Mouse (Mus musculus) neural tube, embryonic 15.5 days (tissue): ENCODE measurements at regions not wholly inside any gene's neighbourhood (a gene's known extent, or its start where the extent isn't known, plus 50 kb on each side); places are given as distances from the start of the nearest gene placed in this dataset.
A peak's percentile ranks its signal among the peaks of the same experiment; 100 is the strongest.

Experiments used
- ATAC-seq: fragments of 200-750 bp; cut with Nextera tagmentation; 2 replicates; pipeline ENCODE4 v1.8.0; 2017; ENCODE audit warnings: mild to moderate bottlenecking, moderate TSS enrichment, moderate library complexity; ENCODE audit not compliant: low FRiP score
- H3K27ac ChIP-seq: fragments of 300-500 bp; sonication (generic); replicated peaks from 2 replicates; pipeline ENCODE4 v1.5.1; 2015; ENCODE audit warnings: mild to moderate bottlenecking, inconsistent platforms
- H3K27me3 ChIP-seq: fragments of 300-500 bp; sonication (generic); replicated peaks from 2 replicates; pipeline ENCODE4 v1.6.1; 2015; ENCODE audit warnings: inconsistent platforms
- H3K36me3 ChIP-seq: fragments of 300-500 bp; sonication (generic); 2 replicates; pipeline ENCODE4 v1.6.1; 2015; ENCODE audit warnings: inconsistent platforms
- H3K4me1 ChIP-seq: fragments of 300-500 bp; sonication (generic); 2 replicates; pipeline ENCODE4 v1.6.1; 2015; ENCODE audit warnings: inconsistent platforms
- H3K4me2 ChIP-seq: fragments of 300-500 bp; sonication (generic); 2 replicates; pipeline ENCODE4 v1.6.1; 2015; ENCODE audit warnings: inconsistent platforms, mild to moderate bottlenecking, moderate library complexity
- H3K4me3 ChIP-seq: fragments of 300-500 bp; sonication (generic); replicated peaks from 2 replicates; pipeline ENCODE4 v1.5.1; 2015; ENCODE audit warnings: mild to moderate bottlenecking, inconsistent platforms
- H3K9ac ChIP-seq: fragments of 300-500 bp; sonication (generic); replicated peaks from 2 replicates; pipeline ENCODE4 v1.6.1; 2015; ENCODE audit warnings: mild to moderate bottlenecking, inconsistent platforms
- H3K9me3 ChIP-seq: fragments of 300-500 bp; sonication (generic); replicated peaks from 2 replicates; pipeline ENCODE4 v1.6.1; 2016; ENCODE audit warnings: inconsistent platforms
- WGBS: fragments of 180-500 bp; shearing (Covaris S2); methylation state at CpG from one replicate; pipeline ENCODE4 v1.1.7; 2015; ENCODE audit warnings: mixed read lengths; 5-methylcytosine and 5-hydroxymethylcytosine counted together

DNA sequence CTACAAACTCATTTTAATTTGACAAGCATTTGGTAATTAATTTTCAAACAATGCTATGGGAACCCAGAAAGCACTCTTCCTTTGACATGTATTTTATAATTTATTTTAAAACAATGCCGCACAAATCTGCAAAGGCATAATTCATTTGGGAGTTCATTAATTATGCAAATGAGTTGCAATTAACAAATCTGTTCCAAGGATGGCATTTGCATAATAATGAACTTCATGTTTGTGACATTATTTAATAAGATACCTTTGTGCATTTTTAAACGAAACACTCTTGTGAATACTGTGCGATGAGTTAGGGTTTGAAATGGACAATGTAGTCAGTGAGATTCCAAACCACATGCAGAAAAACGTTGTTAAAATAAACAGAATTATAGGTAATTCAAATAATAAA is 80.9 kb upstream of the Itga4 start:
- Histone ChIP-seq H3K9ac (no peak overlapping the region), H3K4me1 (no peaks in the 10 kb centered on the region), H3K27ac (no peak overlapping the region), H3K27me3 (no peaks in the 10 kb centered on the region), H3K4me2 (no peak overlapping the region), H3K4me3 (no peak overlapping the region), H3K36me3 (no peaks in the 10 kb centered on the region), H3K9me3 (no peaks in the 10 kb centered on the region)
- 48% methylated on average over 4 of the region's 4 CpGs for WGBS
- ATAC-seq = no peak

DNA sequence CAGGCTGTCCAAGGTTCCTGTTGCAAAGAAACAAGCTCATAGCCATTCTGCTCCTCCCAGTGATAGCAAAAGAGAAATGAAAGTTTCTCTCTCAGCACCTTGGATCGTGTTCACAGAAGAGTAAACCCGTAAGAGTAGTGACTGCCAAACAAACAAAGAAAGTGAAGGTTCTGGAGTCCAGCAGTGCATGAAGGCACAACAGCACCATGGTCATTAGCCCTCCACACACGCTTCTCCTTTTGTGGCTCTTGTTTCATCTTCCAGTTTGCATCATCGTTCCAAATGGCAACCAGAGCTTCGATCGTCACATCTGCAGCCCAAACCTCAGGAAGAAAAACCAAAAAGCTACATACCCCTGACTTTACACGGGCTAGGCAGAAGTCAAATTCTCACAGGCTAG is 74.4 kb upstream of the Itga4 start:
- no peak overlapping the region for H3K9ac ChIP-seq
- H3K36me3 ChIP-seq = no peaks in the 10 kb centered on the region
- no peaks in the 10 kb centered on the region for H3K27me3 ChIP-seq
- no peak for ATAC-seq
- 63% methylated on average over 7 of the region's 7 CpGs for WGBS
- no peak overlapping the region for H3K4me2 ChIP-seq
- H3K9me3 ChIP-seq = no peaks in the 10 kb centered on the region
- no peak overlapping the region for H3K27ac ChIP-seq
- H3K4me3 ChIP-seq = no peak overlapping the region
- peaks cover 5% of the 10 kb centered on the region for H3K4me1 ChIP-seq

DNA sequence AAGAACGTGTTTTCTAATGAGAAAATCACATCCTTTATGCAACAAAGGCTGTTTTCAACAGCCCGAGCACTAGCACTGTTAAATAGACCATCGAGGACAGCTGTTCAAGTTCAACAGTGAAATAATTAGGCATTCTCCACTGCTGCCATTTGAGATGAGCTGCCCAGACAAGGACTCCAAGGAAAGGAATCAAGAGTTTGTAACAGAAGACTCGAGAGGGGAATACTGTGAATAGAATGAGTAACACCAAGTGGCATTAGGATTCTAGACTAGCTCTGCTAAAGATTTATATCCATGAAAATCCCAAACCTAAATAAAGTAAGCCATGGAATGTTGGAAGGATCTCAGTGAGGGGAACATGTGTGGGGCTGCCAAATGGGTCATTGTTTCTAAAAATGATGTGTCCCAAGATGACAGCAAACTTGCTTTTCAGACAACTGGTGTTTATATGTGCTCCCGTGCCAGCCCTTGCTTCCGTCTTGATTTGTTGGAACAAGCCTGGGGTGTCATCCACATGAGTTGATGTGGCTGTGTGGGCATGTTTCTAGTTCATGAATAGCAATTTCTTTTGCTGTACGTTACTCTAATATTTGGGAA is 72.1 kb upstream of the Itga4 start:
- no peak for ATAC-seq
- Histone ChIP-seq H3K9ac (no peak overlapping the region), H3K27ac (no peak overlapping the region), H3K4me1 (peaks cover 10% of the 10 kb centered on the region), H3K27me3 (no peaks in the 10 kb centered on the region), H3K4me3 (no peak overlapping the region), H3K9me3 (no peaks in the 10 kb centered on the region), H3K36me3 (no peaks in the 10 kb centered on the region), H3K4me2 (no peak overlapping the region)
- WGBS = 49% methylated on average over 7 of the region's 7 CpGs

DNA sequence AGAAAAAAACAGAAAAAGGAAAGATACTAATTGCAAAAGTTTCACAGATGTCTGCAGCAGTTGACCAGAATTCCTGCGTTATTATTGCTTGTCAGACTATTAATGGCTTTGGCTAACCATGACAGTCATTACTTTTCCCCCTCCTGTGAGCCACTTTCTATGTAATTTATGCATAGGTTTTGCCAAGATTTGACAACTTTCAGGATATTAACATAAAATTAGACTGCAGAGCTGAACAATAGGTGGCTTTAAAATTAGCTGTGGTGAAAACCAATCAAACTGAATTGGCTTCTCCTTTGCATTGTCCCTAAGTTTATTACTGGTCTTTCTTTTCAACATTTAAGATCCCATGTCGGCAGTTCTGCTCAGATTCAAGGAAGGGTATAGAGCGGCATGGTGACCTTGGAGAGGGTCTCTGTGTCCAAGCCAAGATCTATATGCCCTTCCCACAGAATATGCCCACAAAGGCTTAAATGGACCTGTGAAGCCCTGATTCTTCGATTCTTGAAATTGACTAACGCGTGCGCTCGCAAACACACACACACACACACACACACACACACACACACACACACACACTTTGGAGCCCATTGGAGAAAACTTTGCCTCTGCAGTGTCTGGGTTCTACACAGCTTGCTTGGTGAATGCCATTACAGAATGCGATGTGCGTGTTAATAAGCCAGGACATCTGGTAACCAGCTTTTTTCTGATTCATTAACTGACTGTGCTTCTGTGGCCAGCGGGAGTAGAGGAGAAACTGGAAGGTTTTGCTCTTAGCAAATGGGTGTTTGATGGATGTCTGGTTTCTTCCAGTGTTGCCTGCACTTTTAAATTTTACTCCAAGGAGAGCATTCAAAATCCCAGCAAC is 69.8 kb upstream of the Itga4 start:
- H3K27ac ChIP-seq = peak overlapping the region; percentile 29; the same call in 1 of the 2 replicates
- H3K27me3 ChIP-seq = no peaks in the 10 kb centered on the region
- WGBS = 42% methylated on average over 11 of the region's 11 CpGs
- no peak overlapping the region; the same call in 1 of the 2 replicates for H3K4me2 ChIP-seq
- H3K9ac ChIP-seq = no peak overlapping the region
- H3K9me3 ChIP-seq = no peaks in the 10 kb centered on the region
- H3K36me3 ChIP-seq = no peaks in the 10 kb centered on the region
- ATAC-seq = no peak
- peaks cover 10% of the 10 kb centered on the region for H3K4me1 ChIP-seq
- H3K4me3 ChIP-seq = no peak overlapping the region

DNA sequence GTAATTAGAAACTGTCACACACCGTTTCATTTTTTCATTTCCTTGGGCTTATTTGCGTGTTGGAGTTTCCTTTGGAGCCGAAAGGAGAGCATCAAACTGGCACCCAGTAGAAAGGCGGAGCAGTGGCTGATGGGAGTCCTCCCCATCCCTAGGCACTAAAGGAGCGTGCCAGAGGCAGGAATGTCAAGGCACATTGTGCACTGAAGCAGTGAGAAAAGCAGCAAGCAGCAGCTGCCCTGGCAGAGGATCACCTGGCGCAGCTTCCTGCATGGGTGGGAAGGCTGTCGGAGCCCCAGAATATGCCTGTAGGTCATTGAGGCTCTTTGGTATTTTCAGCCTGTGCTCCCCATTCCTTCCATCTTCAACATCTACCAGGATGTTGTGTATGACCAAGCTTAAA is 68.3 kb upstream of the Itga4 start:
- Histone ChIP-seq H3K36me3 (no peaks in the 10 kb centered on the region), H3K4me2 (no peak overlapping the region), H3K27ac (no peak overlapping the region), H3K27me3 (no peaks in the 10 kb centered on the region), H3K4me3 (no peak overlapping the region), H3K9ac (no peak overlapping the region), H3K9me3 (no peaks in the 10 kb centered on the region), H3K4me1 (peaks cover 10% of the 10 kb centered on the region)
- WGBS = 63% methylated on average over 7 of the region's 7 CpGs
- no peak for ATAC-seq

DNA sequence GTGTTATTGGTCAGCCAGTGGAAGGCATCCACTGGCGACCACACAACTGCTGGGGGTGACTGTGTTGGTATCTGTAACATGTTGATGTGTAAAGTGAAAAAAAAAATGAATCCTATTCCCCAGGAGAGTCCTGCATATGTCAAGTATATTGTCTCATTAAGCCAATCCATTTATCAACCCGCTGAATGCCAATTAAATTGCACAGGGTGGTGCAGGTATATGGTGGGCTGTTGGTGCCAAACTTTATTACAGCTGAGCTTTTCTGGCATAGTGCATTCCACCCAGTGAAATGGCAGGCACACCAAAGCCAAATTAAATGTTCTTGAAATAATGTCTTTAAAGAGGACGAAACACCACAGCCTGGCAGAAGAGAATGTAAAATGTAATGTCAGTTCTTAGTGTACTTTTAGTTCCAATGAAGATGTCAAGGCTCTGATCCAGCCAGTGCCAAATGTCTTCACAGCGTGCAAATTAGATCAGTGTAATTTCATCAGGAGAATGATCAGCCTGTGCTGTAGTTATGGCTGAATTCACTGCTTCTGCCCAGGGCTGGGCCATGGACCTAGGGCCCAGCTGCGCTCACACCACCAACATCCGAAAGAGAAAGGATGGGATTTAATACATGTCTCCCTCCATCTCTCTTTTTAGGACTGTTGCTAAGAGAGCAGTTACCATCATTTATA is 66.6 kb upstream of the Itga4 start:
- H3K4me3 ChIP-seq = no peak overlapping the region
- H3K9ac ChIP-seq = no peak overlapping the region
- no peaks in the 10 kb centered on the region for H3K36me3 ChIP-seq
- H3K27ac ChIP-seq = no peak overlapping the region
- H3K27me3 ChIP-seq = no peaks in the 10 kb centered on the region
- ATAC-seq = no peak
- WGBS = 55% methylated on average over 6 of the region's 6 CpGs
- H3K4me1 ChIP-seq = peaks cover 10% of the 10 kb centered on the region
- H3K4me2 ChIP-seq = no peak overlapping the region
- no peaks in the 10 kb centered on the region for H3K9me3 ChIP-seq

DNA sequence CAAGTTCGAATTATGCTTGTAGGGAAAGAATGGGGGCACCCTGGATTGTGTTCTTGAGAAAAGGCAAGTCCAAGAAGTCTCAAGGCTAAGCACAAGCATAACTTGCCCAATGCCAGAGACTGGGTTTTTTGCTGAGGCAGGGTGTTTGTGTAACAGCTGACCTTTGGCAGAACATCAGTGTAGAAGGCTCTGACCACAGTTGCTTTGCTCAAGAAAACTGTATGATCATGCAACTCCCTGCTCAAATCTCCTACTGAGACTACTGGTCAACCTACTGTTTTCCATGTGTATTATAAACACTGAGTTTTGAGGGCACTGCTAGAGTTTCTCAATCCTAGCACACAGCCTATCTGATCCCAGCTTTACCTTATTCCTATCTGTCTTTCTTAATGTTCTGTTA is 61.4 kb upstream of the Itga4 start:
- H3K4me3 ChIP-seq = no peak overlapping the region
- H3K36me3 ChIP-seq = no peaks in the 10 kb centered on the region
- no peaks in the 10 kb centered on the region for H3K27me3 ChIP-seq
- no peak overlapping the region for H3K4me2 ChIP-seq
- 78% methylated on average over 1 of the region's 1 CpGs for WGBS
- no peak overlapping the region for H3K27ac ChIP-seq
- no peaks in the 10 kb centered on the region for H3K9me3 ChIP-seq
- H3K4me1 ChIP-seq = no peaks in the 10 kb centered on the region
- H3K9ac ChIP-seq = no peak overlapping the region
- no peak for ATAC-seq

DNA sequence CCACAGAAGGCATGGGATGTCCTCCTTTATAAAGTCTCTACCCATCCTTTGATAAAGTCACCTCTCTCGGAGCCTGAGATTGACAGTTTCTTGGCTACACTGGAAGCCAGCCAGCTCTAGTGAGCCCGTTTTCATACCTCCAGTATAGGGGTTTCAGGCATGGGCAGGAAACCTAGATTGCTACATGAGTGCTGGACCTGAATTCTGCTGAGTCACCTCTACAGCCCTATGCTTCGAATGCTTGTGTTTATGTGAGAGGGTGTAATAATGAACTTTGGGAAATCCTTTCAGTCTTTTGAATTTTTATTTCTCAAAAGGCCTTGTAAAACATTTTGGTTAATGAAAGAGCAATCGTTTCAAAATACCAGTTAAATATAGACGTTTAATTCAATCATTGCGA is 53.5 kb upstream of the Itga4 start:
- Histone ChIP-seq H3K4me1 (no peaks in the 10 kb centered on the region), H3K9me3 (no peaks in the 10 kb centered on the region), H3K9ac (no peak overlapping the region), H3K4me2 (no peak overlapping the region), H3K27me3 (no peaks in the 10 kb centered on the region), H3K36me3 (no peaks in the 10 kb centered on the region), H3K27ac (no peak overlapping the region), H3K4me3 (no peak overlapping the region)
- 83% methylated on average over 6 of the region's 6 CpGs for WGBS
- no peak for ATAC-seq
